Mouse (Mus musculus) CD8-positive naive resting alpha-beta T cell, adult 2 months (primary cell): ENCODE data around the gene Ssh1.

Experiments
- DNase-seq, 2 experiments: peaks; one replicate each; pipeline ENCODE4 v3.0.0; 2022; ENCODE audit warnings: low read depth in 2 of 2, low spot score in 2 of 2

Ssh1 gene

GRCm38 (mm10) chr5:113966452-113967150 lies 27.1 kb downstream of the Ssh1 start:
- no peak for DNase-seq

GRCm38 (mm10) chr5:113965659-113966185 lies 28.0 kb downstream of the Ssh1 start:
- no peak for DNase-seq

GRCm38 (mm10) chr5:113964972-113965371 lies 28.7 kb downstream of the Ssh1 start:
- DNase-seq = no peak

- no peak for DNase-seq
Measured at GRCm38 (mm10) chr5:113961776-113962175, 31.9 kb downstream of the Ssh1 start.

GRCm38 (mm10) chr5:113960416-113960815 lies 33.3 kb downstream of the Ssh1 start:
- DNase-seq = no peak

- no peak for DNase-seq
Measured at GRCm38 (mm10) chr5:113959039-113959438, 34.7 kb downstream of the Ssh1 start.

- peak; percentile 78 to 80 for DNase-seq
Measured at GRCm38 (mm10) chr5:113956510-113956909, 37.2 kb downstream of the Ssh1 start.

- no peak for DNase-seq
Measured at GRCm38 (mm10) chr5:113955691-113956090, 38.0 kb downstream of the Ssh1 start.

GRCm38 (mm10) chr5:113955281-113955680 lies 38.4 kb downstream of the Ssh1 start:
- DNase-seq = no peak

GRCm38 (mm10) chr5:113954421-113954820 lies 39.3 kb downstream of the Ssh1 start:
- peak; percentile 62 to 73 for DNase-seq

- DNase-seq = no peak
Measured at GRCm38 (mm10) chr5:113952519-113952918, 41.2 kb downstream of the Ssh1 start.

- no peak for DNase-seq
Measured at GRCm38 (mm10) chr5:113951693-113952071, 42.0 kb downstream of the Ssh1 start.

- DNase-seq = no peak
Measured at GRCm38 (mm10) chr5:113950786-113951692, 42.7 kb downstream of the Ssh1 start.

- DNase-seq = no peak
Measured at GRCm38 (mm10) chr5:113950133-113950532, 43.6 kb downstream of the Ssh1 start.

- DNase-seq = no peak
Measured at GRCm38 (mm10) chr5:113947280-113947679, 46.4 kb downstream of the Ssh1 start.

GRCm38 (mm10) chr5:113945126-113945525 lies 48.6 kb downstream of the Ssh1 start:
- DNase-seq = no peak

GRCm38 (mm10) chr5:113943328-113943727 lies 50.4 kb downstream of the Ssh1 start:
- DNase-seq = no peak

GRCm38 (mm10) chr5:113942580-113942979 lies 51.1 kb downstream of the Ssh1 start:
- DNase-seq = no peak

GRCm38 (mm10) chr5:113939263-113939900 lies 54.3 kb downstream of the Ssh1 start:
- no peak for DNase-seq

GRCm38 (mm10) chr5:113937650-113938049 lies 56.0 kb downstream of the Ssh1 start:
- DNase-seq = no peak

GRCm38 (mm10) chr5:113933889-113934288 lies 59.8 kb downstream of the Ssh1 start:
- no peak for DNase-seq

- no peak for DNase-seq
Measured at GRCm38 (mm10) chr5:113933480-113933879, 60.2 kb downstream of the Ssh1 start.
